8 mouse cellular contexts compared by ENCODE assay signal in the genomic region with DNA sequence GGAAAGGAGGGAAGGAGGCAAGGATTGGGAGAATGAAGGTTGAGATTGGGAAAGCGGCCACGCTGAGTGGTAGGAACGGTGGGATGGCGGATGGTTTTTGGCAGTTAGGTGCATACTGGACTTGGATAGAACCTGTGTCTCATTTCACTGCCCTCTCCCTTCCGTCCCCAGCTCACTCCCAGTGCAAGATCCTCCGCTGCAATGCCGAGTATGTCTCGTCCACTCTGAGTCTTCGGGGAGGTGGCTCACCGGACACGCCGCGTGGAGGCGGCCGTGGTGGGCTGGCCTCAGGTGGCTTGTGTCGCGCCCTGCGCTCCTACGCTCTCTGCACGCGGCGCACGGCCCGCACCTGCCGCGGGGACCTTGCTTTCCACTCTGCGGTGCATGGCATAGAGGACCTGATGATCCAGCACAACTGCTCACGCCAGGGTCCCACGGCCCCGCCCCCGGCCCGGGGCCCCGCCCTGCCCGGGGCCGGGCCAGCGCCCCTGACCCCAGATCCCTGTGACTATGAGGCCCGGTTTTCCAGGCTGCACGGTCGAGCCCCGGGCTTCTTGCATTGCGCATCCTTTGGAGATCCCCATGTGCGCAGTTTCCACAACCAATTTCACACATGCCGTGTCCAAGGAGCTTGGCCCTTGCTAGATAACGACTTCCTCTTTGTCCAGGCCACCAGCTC. TPM values are rescaled to one million over a fixed set of nuclear protein-coding genes. Genes with fewer than 3 reads are reported as not detected.
A peak's percentile ranks its signal among the peaks of the same experiment; 100 is the strongest.
DNase-seq lines count a peak whose midpoint lies in the region; ATAC-seq and TF ChIP-seq lines count a peak whose summit lies in the region.

No protein-coding gene starts in this region.

- no peaks in the 10 kb centered on the region for H3K9me3 ChIP-seq in hindbrain, embryonic 12.5 days (replicated peaks)
- no peaks in the 10 kb centered on the region for H3K9me3 ChIP-seq in midbrain, embryonic 12.5 days

- DNase-seq in heart, adult 2 months, result no peak
- DNase-seq in heart, postnatal 36 days, result no peak
- DNase-seq in brain, adult 2 months (ENCODE audit: low read depth, low spot score), result peak; percentile 8
- DNase-seq in left cerebral cortex, postnatal 10 days (ENCODE audit: extremely low spot score in 1 of 2, low spot score in 2 of 2), result no peak
- no peak for DNase-seq in left cerebral cortex, adult 18-20 months (ENCODE audit: low spot score in 2 of 2)
- DNase-seq in right cerebral cortex, adult 2 months (ENCODE audit: low spot score in 2 of 2), result no peak

- peaks cover 4% of the 10 kb centered on the region for H3K4me1 ChIP-seq in heart, adult 2 months (ENCODE audit: control insufficient read depth, insufficient read depth, low read length)
- peaks cover 11% of the 10 kb centered on the region for H3K4me1 ChIP-seq in hindbrain, embryonic 12.5 days
- H3K4me1 ChIP-seq in midbrain, embryonic 12.5 days, result peaks cover 19% of the 10 kb centered on the region

- no peak for TF ChIP-seq POLR2A in heart, adult 2 months (IDR thresholded peaks at IDR 0.05; ENCODE audit: insufficient read depth, low read depth, low read length)

- no peaks in the 10 kb centered on the region; the same call in 1 of the 2 replicates for H3K79me2 ChIP-seq in heart, adult 2 months (replicated peaks; ENCODE audit: control insufficient read depth, insufficient read depth, low read length)

- no peak overlapping the region for H3K27ac ChIP-seq in heart, adult 2 months
- no peak overlapping the region for H3K27ac ChIP-seq in hindbrain, embryonic 12.5 days
- H3K27ac ChIP-seq in midbrain, embryonic 12.5 days (replicated peaks), result no peak overlapping the region

- no peak overlapping the region; the same call in 1 of the 2 replicates for H3K4me3 ChIP-seq in heart, adult 2 months
- H3K4me3 ChIP-seq in hindbrain, embryonic 12.5 days, result peak overlapping the region; percentile 43
- peak overlapping the region; percentile 43 for H3K4me3 ChIP-seq in midbrain, embryonic 12.5 days

- H3K27me3 ChIP-seq in heart, adult 2 months (ENCODE audit: control insufficient read depth, insufficient read depth, low read length), result peaks cover 3% of the 10 kb centered on the region; the same call in 1 of the 2 replicates
- H3K27me3 ChIP-seq in hindbrain, embryonic 12.5 days, result peaks cover 39% of the 10 kb centered on the region
- H3K27me3 ChIP-seq in midbrain, embryonic 12.5 days, result peaks cover 44% of the 10 kb centered on the region

- intact Hi-C loops in heart, adult 2 months (cut with DNase I), result no loop called here
- intact Hi-C loops in heart, postnatal 36 days (cut with DNase I), result no loop called here
- intact Hi-C loops in left cerebral cortex, postnatal 10 days (cut with DNase I), result no loop called here

- H3K36me3 ChIP-seq in heart, adult 2 months (ENCODE audit: control insufficient read depth, insufficient read depth, low read length), result peaks cover 3% of the 10 kb centered on the region; the same call in 1 of the 2 replicates
- H3K36me3 ChIP-seq in hindbrain, embryonic 12.5 days, result no peaks in the 10 kb centered on the region
- H3K36me3 ChIP-seq in midbrain, embryonic 12.5 days, result no peaks in the 10 kb centered on the region

- peak overlapping the region; percentile 85 for H3K4me2 ChIP-seq in hindbrain, embryonic 12.5 days (replicated peaks)
- H3K4me2 ChIP-seq in midbrain, embryonic 12.5 days (replicated peaks), result peak overlapping the region; percentile 72

- WGBS in heart, adult 2 months, result 5% methylated on average over 44 of the region's 44 CpGs
- 5% methylated on average over 40 of the region's 44 CpGs for WGBS in hindbrain, embryonic 12.5 days
- 6% methylated on average over 43 of the region's 44 CpGs for WGBS in midbrain, embryonic 12.5 days

- no peak for TF ChIP-seq CTCF in heart, adult 2 months (IDR thresholded peaks at IDR 0.05)

- H3K9ac ChIP-seq in heart, adult 2 months (ENCODE audit: low read depth, low read length), result peak overlapping the region; percentile 8
- peak overlapping the region; percentile 44 for H3K9ac ChIP-seq in hindbrain, embryonic 12.5 days
- H3K9ac ChIP-seq in midbrain, embryonic 12.5 days (replicated peaks), result peak overlapping the region; percentile 38; the same call in 1 of the 2 replicates

- TF ChIP-seq EP300 in heart, adult 2 months (IDR thresholded peaks at IDR 0.05; ENCODE audit: insufficient read depth, low read depth, low read length), result no peak

- ATAC-seq in hindbrain, embryonic 12.5 days (ENCODE audit: low FRiP score), result no peak; the same call in 1 of the 2 replicates
- ATAC-seq in midbrain, embryonic 12.5 days (ENCODE audit: low FRiP score, low read depth), result peak; percentile 47; the same call in 1 of the 2 replicates

RNA-seq across cellular contexts. Expression of gene Hfe2, which starts 2.0 kb away (rescaled TPM):
- 100 to 1,000 TPM; 289 to 295 TPM for total RNA-seq in heart, adult 2 months (2021)
- polyA plus RNA-seq in heart, adult 2 months (2012; rRNA removed), result 199 and 261 TPM in 2 replicates
- 100 to 1,000 TPM; 261 to 293 TPM for total RNA-seq in heart, postnatal 36 days (2021)
- polyA plus RNA-seq in hindbrain, embryonic 12.5 days (2016; fragmentation: Nextera tagmentation; extraction: Ambion mirVana), result 0.70 and 2.5 TPM in 2 replicates
- 0.89 and 1.0 TPM in 2 replicates for polyA plus RNA-seq in midbrain, embryonic 12.5 days (2016; fragmentation: Nextera tagmentation; extraction: Ambion mirVana)
- under 1 TPM; 0.39 to 0.57 TPM for total RNA-seq in left cerebral cortex, postnatal 10 days (2021)
- total RNA-seq in left cerebral cortex, adult 18-20 months (2021), result 1 to 10 TPM; 1.3 to 1.5 TPM

RNA-seq across cellular contexts. Expression of gene Txnip, which starts 30.8 kb away (rescaled TPM):
- 100 to 1,000 TPM; 276 to 338 TPM for total RNA-seq in heart, adult 2 months (2021)
- polyA plus RNA-seq in heart, adult 2 months (2012; rRNA removed), result 515 and 744 TPM in 2 replicates
- 1,000 to 10,000 TPM in 1 of 2 experiments, 100 to 1,000 TPM in 1; 646 to 1,158 TPM for total RNA-seq in heart, postnatal 36 days (2021)
- 58.7 and 59.9 TPM in 2 replicates for polyA plus RNA-seq in hindbrain, embryonic 12.5 days (2016; fragmentation: Nextera tagmentation; extraction: Ambion mirVana)
- polyA plus RNA-seq in midbrain, embryonic 12.5 days (2016; fragmentation: Nextera tagmentation; extraction: Ambion mirVana), result 52.7 and 53.6 TPM in 2 replicates
- total RNA-seq in left cerebral cortex, postnatal 10 days (2021), result 10 to 100 TPM; 40.3 to 45.4 TPM
- 10 to 100 TPM; 19.4 to 25.9 TPM for total RNA-seq in left cerebral cortex, adult 18-20 months (2021)

RNA-seq across cellular contexts. Expression of gene Gm16253, which starts 49.8 kb away (rescaled TPM):
- 1 to 10 TPM; 1.8 to 2.8 TPM for total RNA-seq in heart, adult 2 months (2021)
- not detected in 2 replicates for polyA plus RNA-seq in heart, adult 2 months (2012; rRNA removed)
- 1 to 10 TPM in 1 of 2 experiments, under 1 TPM in 1; 0.89 to 2.8 TPM for total RNA-seq in heart, postnatal 36 days (2021)
- 1.3 and 1.7 TPM in 2 replicates for polyA plus RNA-seq in hindbrain, embryonic 12.5 days (2016; fragmentation: Nextera tagmentation; extraction: Ambion mirVana)
- 1.6 and 2.0 TPM in 2 replicates for polyA plus RNA-seq in midbrain, embryonic 12.5 days (2016; fragmentation: Nextera tagmentation; extraction: Ambion mirVana)
- not detected for total RNA-seq in left cerebral cortex, postnatal 10 days (2021)
- not detected for total RNA-seq in left cerebral cortex, adult 18-20 months (2021)

Comparison
In these comparisons a context has a peak if more than half of its experiments do, and no peak if none do; other contexts are left out.
1. RNA of gene Hfe2, which starts 2.0 kb away (total RNA-seq): 289 to 295 TPM in heart, adult 2 months and 261 to 293 TPM in heart, postnatal 36 days; 1.3 to 1.5 TPM in left cerebral cortex, adult 18-20 months and 0.39 to 0.57 TPM in left cerebral cortex, postnatal 10 days; every median in the first group is over 100 times any median in the second.
2. RNA of gene Txnip, which starts 30.8 kb away (total RNA-seq): 646 to 1,158 TPM in heart, postnatal 36 days and 276 to 338 TPM in heart, adult 2 months; 40.3 to 45.4 TPM in left cerebral cortex, postnatal 10 days and 19.4 to 25.9 TPM in left cerebral cortex, adult 18-20 months; every median in the first group is over 4 times any median in the second.
3. Peak in every context shown above with its lines, with median percentiles within 50 percentile points of each other: H3K9ac ChIP-seq.